Mouse (Mus musculus) spleen, adult 2 months (tissue): ENCODE data around the gene Ppcdc.

Source experiments
- CTCF ChIP-seq: fragments of 200-500 bp; IDR thresholded peaks from 2 replicates; pipeline ENCODE4 v1.5.1; 2011; ENCODE audit warnings: mild to moderate bottlenecking, inconsistent platforms; ENCODE audit not compliant: insufficient read depth, insufficient read length, insufficient replicate concordance; ENCODE audit errors: extremely low read depth
- POLR2A ChIP-seq: fragments of 200-500 bp; IDR thresholded peaks from 2 replicates; pipeline ENCODE4 v1.6.1; 2011; ENCODE audit warnings: low read depth, low read length, inconsistent platforms

- TF ChIP-seq POLR2A (no peak), CTCF (no peak)
Observed at GRCm38 (mm10) chr9:57467896-57468549, 28.1 kb upstream of the Ppcdc start, which contains the start of gene Scamp5.
